7 mouse cellular contexts compared by ENCODE assay signal in the genomic region with DNA sequence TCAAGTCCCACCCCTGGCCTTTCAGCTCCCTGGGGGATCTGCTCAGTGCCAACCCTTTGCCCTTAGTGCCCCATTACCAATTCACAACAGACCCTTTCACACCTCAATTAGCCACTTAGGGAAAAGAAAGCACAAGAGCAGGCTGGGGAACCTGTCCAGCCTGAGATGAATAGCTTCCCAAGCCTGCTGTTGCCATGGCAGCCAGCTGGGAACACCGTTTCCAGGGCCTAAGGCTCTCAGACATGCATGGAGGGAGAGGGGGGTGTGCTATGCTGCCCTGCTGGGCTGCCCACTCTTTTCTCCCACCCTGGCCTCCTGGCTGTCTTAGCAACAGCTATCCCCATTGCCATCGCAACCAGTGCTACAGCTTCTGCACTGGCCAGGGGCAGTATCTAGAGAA. TPM values are rescaled to one million over a fixed set of nuclear protein-coding genes. Genes with fewer than 3 reads are reported as not detected.
DNase-seq lines count a peak whose midpoint lies in the region; ATAC-seq lines count a peak whose summit lies in the region.

No protein-coding gene starts in this region.

- H3K4me1 ChIP-seq in embryonic facial prominence, embryonic 10.5 days: peaks cover 11% of the 10 kb centered on the region
- peaks cover 25% of the 10 kb centered on the region for H3K4me1 ChIP-seq in hindbrain, embryonic 16.5 days (ENCODE audit: control insufficient read depth, insufficient read depth, low read depth, low read length)

- DNase-seq in adrenal gland, postnatal 14 days: peak; percentile 78
- DNase-seq in embryonic facial prominence, embryonic 10.5 days (ENCODE audit: low spot score): peak; percentile 82
- DNase-seq in left cerebral cortex, postnatal 10 days (ENCODE audit: extremely low spot score in 1 of 2, low spot score in 2 of 2): peak; percentile 74 to 80
- peak; percentile 81 for DNase-seq in right cerebral cortex, adult 18-20 months
- DNase-seq in c-Kit-positive CD71-positive TER-119-positive erythroid progenitor cells, embryonic 14.5 days (ENCODE audit: low spot score): no peak
- DNase-seq in heart, adult 8-10 months (ENCODE audit: low spot score): no peak

- H3K9me3 ChIP-seq in embryonic facial prominence, embryonic 10.5 days: no peaks in the 10 kb centered on the region
- H3K9me3 ChIP-seq in hindbrain, embryonic 16.5 days (ENCODE audit: control insufficient read depth, low read length): no peaks in the 10 kb centered on the region

- intact Hi-C loops in left cerebral cortex, postnatal 10 days (cut with DNase I): no loop called here

- peaks cover 17% of the 10 kb centered on the region; the same call in 1 of the 2 replicates for H3K27me3 ChIP-seq in embryonic facial prominence, embryonic 10.5 days (replicated peaks; ENCODE audit: low read depth, poor library complexity, severe bottlenecking)
- H3K27me3 ChIP-seq in hindbrain, embryonic 16.5 days (replicated peaks; ENCODE audit: control insufficient read depth, insufficient read depth, low read length): no peaks in the 10 kb centered on the region

- H3K4me3 ChIP-seq in embryonic facial prominence, embryonic 10.5 days: no peak overlapping the region
- no peak overlapping the region for H3K4me3 ChIP-seq in hindbrain, embryonic 16.5 days (ENCODE audit: low read length)

- H3K36me3 ChIP-seq in embryonic facial prominence, embryonic 10.5 days (replicated peaks): no peaks in the 10 kb centered on the region
- no peaks in the 10 kb centered on the region for H3K36me3 ChIP-seq in hindbrain, embryonic 16.5 days (ENCODE audit: control insufficient read depth, insufficient read depth, low read length)

- ATAC-seq in hindbrain, embryonic 16.5 days: peak; percentile 98

- H3K27ac ChIP-seq in embryonic facial prominence, embryonic 10.5 days (replicated peaks): 0 out of 2 replicates have a peak overlapping the region, but pooled peaks have one; percentile 2
- H3K27ac ChIP-seq in hindbrain, embryonic 16.5 days (ENCODE audit: low read depth, low read length): peak overlapping the region; percentile 82

- no peak overlapping the region for H3K9ac ChIP-seq in hindbrain, embryonic 16.5 days (ENCODE audit: low read depth, low read length)

- no peak overlapping the region for H3K4me2 ChIP-seq in hindbrain, embryonic 16.5 days (ENCODE audit: low read length)

- WGBS in embryonic facial prominence, embryonic 10.5 days: 9% methylated on average over 2 of the region's 2 CpGs
- whole genome bisulfite sequencing in hindbrain, embryonic 16.5 days: 3% methylated on average over 2 of the region's 2 CpGs

RNA-seq across cellular contexts. Expression of gene Jam3, which starts 47.9 kb away (rescaled TPM):
- 30.9 and 38.4 TPM in 2 replicates for total RNA-seq in adrenal gland, postnatal 14 days (2021)
- 100 and 111 TPM in 2 replicates for polyA plus RNA-seq in embryonic facial prominence, embryonic 10.5 days (2016; fragmentation: Nextera tagmentation; extraction: Ambion mirVana)
- polyA plus RNA-seq in hindbrain, embryonic 16.5 days (2015; fragmentation: Nextera tagmentation; extraction: Ambion mirVana): 43.0 and 49.9 TPM in 2 replicates
- 10 to 100 TPM; 20.1 to 24.9 TPM for total RNA-seq in left cerebral cortex, postnatal 10 days (2021)
- 10 to 100 TPM; 13.0 to 21.8 (median 14.9) TPM for total RNA-seq in heart, adult 8-10 months (2022)

Comparison
In these comparisons a context has a peak if more than half of its experiments do, and no peak if none do; other contexts are left out.
1. DNase-seq: peak in adrenal gland, postnatal 14 days (single experiment), embryonic facial prominence, embryonic 10.5 days (single experiment), left cerebral cortex, postnatal 10 days (2 of 2) and right cerebral cortex, adult 18-20 months (single experiment); none in c-Kit-positive CD71-positive TER-119-positive erythroid progenitor cells, embryonic 14.5 days (single experiment) and heart, adult 8-10 months (single experiment).